Mouse (Mus musculus) hindbrain, embryonic 14.5 days (tissue): Measurements from ENCODE around the gene Ccl12. TPM values are rescaled to one million over a fixed set of nuclear protein-coding genes. Genes with fewer than 3 reads are reported as not detected.

ENCODE experiments used
- ATAC-seq: fragments of 200-750 bp; cut with Nextera tagmentation; 2 replicates; pipeline ENCODE4 v1.8.0; 2017; ENCODE audit warnings: moderate number of reproducible peaks, mild to moderate bottlenecking, moderate TSS enrichment, moderate library complexity; ENCODE audit not compliant: low FRiP score
- DNase-seq: peaks from one replicate; pipeline ENCODE4 v3.0.0-alpha.2; 2015; ENCODE audit warnings: low spot score
- H3K27ac ChIP-seq: fragments of 300-500 bp; sonication (generic); 2 replicates; pipeline ENCODE4 v1.5.1; 2014; ENCODE audit warnings: mild to moderate bottlenecking, moderate library complexity
- H3K27me3 ChIP-seq: fragments of 300-500 bp; sonication (generic); 2 replicates; pipeline ENCODE4 v1.6.1; 2014; ENCODE audit warnings: mild to moderate bottlenecking, low read length, mixed read lengths; ENCODE audit not compliant: control insufficient read depth, insufficient read depth
- H3K36me3 ChIP-seq: fragments of 300-500 bp; sonication (generic); replicated peaks from 2 replicates; pipeline ENCODE4 v1.6.1; 2014; ENCODE audit not compliant: control insufficient read depth, insufficient read depth
- H3K4me1 ChIP-seq: fragments of 300-500 bp; sonication (generic); replicated peaks from 2 replicates; pipeline ENCODE4 v1.6.1; 2014; ENCODE audit warnings: antibody characterized with exemption, low read length, mixed read lengths; ENCODE audit not compliant: control insufficient read depth, insufficient read depth
- H3K4me2 ChIP-seq: fragments of 300-500 bp; sonication (generic); replicated peaks from 2 replicates; pipeline ENCODE4 v1.6.1; 2014; ENCODE audit warnings: mild to moderate bottlenecking, moderate library complexity
- H3K4me3 ChIP-seq: fragments of 300-500 bp; sonication (generic); replicated peaks from 2 replicates; pipeline ENCODE4 v1.5.1; 2014; ENCODE audit warnings: mild to moderate bottlenecking, low read length
- H3K9ac ChIP-seq: fragments of 300-500 bp; sonication (generic); 2 replicates; pipeline ENCODE4 v1.6.1; 2014
- H3K9me3 ChIP-seq: fragments of 300-500 bp; sonication (generic); 2 replicates; pipeline ENCODE4 v1.6.1; 2016; ENCODE audit warnings: low read length; ENCODE audit not compliant: control insufficient read depth
- WGBS: fragments of 180-500 bp; shearing (Covaris S2); extraction: QIAGEN DNeasy Blood & Tissue Kit; methylation state at CpG from one replicate; pipeline ENCODE4 v1.1.7; 2014; 5-methylcytosine and 5-hydroxymethylcytosine counted together
- polyA plus RNA-seq: library from polyadenylated mRNA; unstranded; fragments of >200 nt; fragmentation: Nextera tagmentation; extraction: Ambion mirVana; gene quantifications from 2 replicates; pipeline ENCODE4 v1.2.1, GENCODE M21; 2014

The Ccl12 gene
- polyA plus RNA-seq, 1 experiment from 2014 or later = 3.1 TPM

DNA sequence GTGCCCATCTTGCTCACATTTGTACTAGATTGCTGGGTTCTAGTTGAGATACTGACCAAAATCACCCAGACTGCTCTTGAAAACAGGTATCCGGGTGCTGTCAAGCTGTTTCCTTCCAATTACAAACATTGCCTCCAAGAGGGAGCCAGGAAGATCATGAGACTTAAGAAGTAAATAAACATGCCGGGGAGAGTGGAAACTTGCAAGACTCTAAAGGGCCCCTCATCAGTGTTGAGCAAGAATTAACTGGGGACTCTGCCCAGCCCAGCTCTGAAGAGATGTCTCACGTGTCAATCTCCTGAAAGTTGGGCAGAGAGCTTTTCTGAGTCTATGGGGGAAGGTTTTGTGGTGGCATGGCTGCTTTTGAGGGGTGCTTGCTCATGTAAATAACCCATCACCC, 24.6 kb upstream of the Ccl12 start:
- H3K4me1 ChIP-seq = no peaks in the 10 kb centered on the region
- no peak overlapping the region for H3K4me2 ChIP-seq
- no peak overlapping the region for H3K27ac ChIP-seq
- H3K36me3 ChIP-seq = no peaks in the 10 kb centered on the region
- H3K9me3 ChIP-seq = no peaks in the 10 kb centered on the region
- 81% methylated on average over 3 of the region's 3 CpGs for WGBS
- H3K4me3 ChIP-seq = no peak overlapping the region
- no peaks in the 10 kb centered on the region for H3K27me3 ChIP-seq
- no peak overlapping the region for H3K9ac ChIP-seq
- ATAC-seq (no peak), DNase-seq (no peak)

DNA sequence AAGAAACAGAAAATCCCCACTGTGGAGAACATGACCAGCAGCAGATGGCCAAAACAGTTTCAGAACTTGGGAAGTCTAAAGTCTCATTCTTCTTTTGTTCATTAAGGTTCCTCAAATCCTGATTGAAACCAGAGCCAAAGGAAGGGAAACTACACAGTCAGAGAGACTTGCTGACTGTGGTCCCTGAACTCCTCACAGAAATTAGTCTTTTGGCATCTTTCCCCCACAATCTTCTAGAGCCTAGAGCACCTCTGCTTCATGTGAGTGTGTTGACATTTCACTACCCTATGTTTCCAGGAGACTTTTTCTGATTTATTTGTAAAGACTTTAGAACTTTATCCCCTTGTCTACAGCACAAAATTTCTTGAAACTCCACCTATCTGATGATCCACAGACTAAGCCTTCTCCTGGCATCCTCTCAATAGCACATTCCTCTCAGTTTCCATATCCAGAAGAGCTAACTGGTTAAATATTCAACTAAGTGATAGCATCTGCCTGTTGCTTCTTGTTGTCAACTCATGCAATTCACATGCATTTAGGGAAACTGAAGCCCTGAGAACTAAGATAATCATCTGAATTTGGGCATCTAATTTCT, 23.4 kb upstream of the Ccl12 start:
- Histone ChIP-seq H3K9me3 (no peaks in the 10 kb centered on the region), H3K27me3 (no peaks in the 10 kb centered on the region), H3K27ac (no peak overlapping the region), H3K4me1 (no peaks in the 10 kb centered on the region), H3K36me3 (no peaks in the 10 kb centered on the region), H3K4me2 (no peak overlapping the region), H3K4me3 (no peak overlapping the region), H3K9ac (no peak overlapping the region)
- DNase-seq = no peak
- no peak for ATAC-seq

DNA sequence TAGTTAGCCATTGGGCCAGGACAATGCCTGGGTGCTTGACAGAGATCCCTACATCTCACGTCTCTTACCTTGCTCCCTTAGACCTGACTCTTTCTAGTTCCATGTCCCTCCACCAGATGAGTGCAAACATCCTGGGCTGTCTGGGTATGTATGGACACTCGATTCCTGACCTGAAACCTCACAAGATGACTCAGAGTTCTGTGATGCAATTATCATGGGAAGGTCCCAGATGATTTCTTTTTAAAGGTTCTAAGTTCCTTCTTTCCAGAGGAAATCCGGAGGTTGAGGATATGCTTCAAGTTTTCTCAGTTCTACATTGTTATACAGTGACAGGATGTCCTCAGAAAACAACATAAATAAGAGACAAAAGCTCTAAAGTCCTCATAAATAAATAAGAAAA, 20.8 kb upstream of the Ccl12 start:
- no peak overlapping the region for H3K4me2 ChIP-seq
- H3K9me3 ChIP-seq = no peaks in the 10 kb centered on the region
- H3K9ac ChIP-seq = no peak overlapping the region
- no peaks in the 10 kb centered on the region for H3K4me1 ChIP-seq
- H3K27me3 ChIP-seq = no peaks in the 10 kb centered on the region
- H3K36me3 ChIP-seq = no peaks in the 10 kb centered on the region
- H3K4me3 ChIP-seq = no peak overlapping the region
- no peak for DNase-seq
- H3K27ac ChIP-seq = no peak overlapping the region
- WGBS = 78% methylated on average over 3 of the region's 3 CpGs
- ATAC-seq = no peak

DNA sequence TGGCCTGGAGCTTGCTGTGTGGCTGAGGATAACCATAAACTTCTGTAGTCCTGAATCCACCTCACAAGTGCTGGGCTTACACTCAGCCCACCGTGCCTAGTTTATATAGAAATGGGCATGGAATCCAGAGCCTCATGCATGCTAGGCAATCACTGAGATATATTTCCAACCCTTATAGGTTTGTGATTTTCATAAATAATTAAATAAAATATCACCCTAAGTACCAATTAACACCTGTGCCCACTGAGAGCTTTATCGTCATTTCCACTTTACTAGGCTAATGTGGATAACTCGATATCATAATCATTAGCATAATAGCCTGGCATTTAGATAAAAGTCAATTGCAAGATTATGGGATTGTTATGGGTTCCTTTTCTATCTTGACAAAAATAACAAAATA, 17.3 kb upstream of the Ccl12 start:
- 79% methylated on average over 3 of the region's 3 CpGs for WGBS

DNA sequence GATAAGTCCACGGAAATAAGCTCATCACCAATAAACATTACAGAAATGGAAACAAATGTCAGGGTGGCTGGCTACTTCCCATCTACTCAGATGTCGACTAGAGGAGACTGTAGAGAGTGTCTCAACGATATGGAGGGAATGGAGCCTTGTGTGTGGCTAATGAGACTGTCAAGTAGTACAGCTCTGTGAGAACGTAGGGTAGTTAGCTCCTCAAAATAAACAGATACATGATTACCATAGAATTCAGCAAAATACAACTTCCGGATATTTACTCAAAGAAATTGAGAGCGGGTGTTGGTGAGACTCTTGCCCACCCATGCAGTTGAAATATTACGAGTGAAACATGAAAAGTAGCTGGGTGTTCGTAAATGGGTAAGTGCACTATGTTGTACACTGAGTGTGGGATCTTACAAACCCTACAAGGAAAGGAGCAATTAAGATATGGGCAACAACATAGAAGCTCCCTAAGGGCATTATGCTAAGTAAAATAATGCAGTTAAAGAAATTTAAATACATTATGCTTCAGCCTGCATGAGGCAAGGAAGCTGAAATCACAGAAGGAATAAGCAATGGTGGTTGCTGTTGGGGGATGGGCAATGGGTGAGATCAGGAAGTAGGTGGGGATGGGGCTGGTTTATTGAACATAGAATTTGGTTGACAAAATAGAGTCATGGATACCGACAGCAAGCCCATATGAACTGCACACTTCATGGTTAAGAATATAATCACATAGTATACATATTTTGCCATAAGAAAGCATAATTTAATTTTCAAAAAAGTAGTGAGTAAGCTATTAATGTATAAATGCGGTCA, 1.9 kb upstream of the Ccl12 start:
- Histone ChIP-seq H3K4me3 (no peak overlapping the region), H3K4me1 (no peaks in the 10 kb centered on the region), H3K27me3 (no peaks in the 10 kb centered on the region), H3K36me3 (no peaks in the 10 kb centered on the region), H3K9ac (no peak overlapping the region), H3K9me3 (no peaks in the 10 kb centered on the region), H3K27ac (no peak overlapping the region), H3K4me2 (no peak overlapping the region)
- 91% methylated on average over 10 of the region's 10 CpGs for WGBS
- ATAC-seq = no peak
- DNase-seq = no peak

More for the DNA sequence above, 17.3 kb upstream of the Ccl12 start:
- Histone ChIP-seq H3K4me3 (no peak overlapping the region), H3K4me1 (no peaks in the 10 kb centered on the region), H3K27ac (no peak overlapping the region), H3K27me3 (no peaks in the 10 kb centered on the region), H3K9ac (no peak overlapping the region), H3K4me2 (no peak overlapping the region), H3K36me3 (no peaks in the 10 kb centered on the region), H3K9me3 (no peaks in the 10 kb centered on the region)
- no peak for DNase-seq
- no peak for ATAC-seq

DNA sequence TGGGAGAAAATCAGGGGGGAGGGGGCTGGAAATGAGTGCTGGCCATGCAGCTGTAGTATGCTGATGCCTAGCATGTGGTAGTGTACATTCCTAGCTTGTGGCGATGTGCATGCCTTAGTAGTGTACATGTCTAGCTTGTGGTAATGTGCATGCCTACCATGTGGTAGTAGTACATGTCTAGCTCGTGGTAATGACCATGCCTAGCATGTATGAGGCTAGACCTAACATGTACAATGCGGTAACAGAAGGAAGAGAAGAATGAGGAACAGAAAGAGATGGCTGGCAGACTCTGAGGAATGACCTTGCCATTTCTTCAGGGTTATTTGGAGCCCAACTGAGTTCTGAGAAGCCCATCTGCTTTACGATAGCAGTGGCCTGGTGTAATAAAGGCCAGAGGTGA, 558 bp upstream of the Ccl12 start:
- no peak overlapping the region for H3K27ac ChIP-seq
- ATAC-seq = no peak
- H3K4me3 ChIP-seq = no peak overlapping the region
- H3K36me3 ChIP-seq = no peaks in the 10 kb centered on the region
- H3K4me1 ChIP-seq = no peaks in the 10 kb centered on the region
- 80% methylated on average over 4 of the region's 4 CpGs for WGBS
- H3K9me3 ChIP-seq = no peaks in the 10 kb centered on the region
- H3K9ac ChIP-seq = no peak overlapping the region
- no peak for DNase-seq
- no peaks in the 10 kb centered on the region for H3K27me3 ChIP-seq
- H3K4me2 ChIP-seq = no peak overlapping the region

DNA sequence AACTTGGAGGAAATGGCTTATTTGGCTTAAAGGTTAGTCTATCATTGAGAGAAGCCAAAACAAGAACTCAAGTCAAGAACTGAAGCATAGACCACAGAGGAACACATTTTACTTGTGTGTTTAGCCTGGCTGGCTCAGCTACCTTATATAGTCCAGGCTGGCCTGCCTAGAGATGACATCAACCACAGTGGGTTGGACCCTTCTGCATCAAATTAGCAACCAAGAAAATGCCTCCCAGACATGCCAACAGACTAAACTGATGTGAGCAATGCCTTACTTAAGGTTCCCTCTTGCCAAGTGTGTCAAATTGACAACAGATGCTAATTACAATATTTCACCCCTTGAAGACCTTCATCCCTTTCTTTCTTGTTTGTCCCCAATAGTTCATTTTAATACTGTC, 8.0 kb downstream of the Ccl12 start:
- Histone ChIP-seq H3K36me3 (no peaks in the 10 kb centered on the region), H3K4me3 (no peak overlapping the region), H3K27ac (no peak overlapping the region), H3K4me1 (no peaks in the 10 kb centered on the region), H3K4me2 (no peak overlapping the region), H3K9me3 (no peaks in the 10 kb centered on the region), H3K27me3 (no peaks in the 10 kb centered on the region), H3K9ac (no peak overlapping the region)
- no peak for DNase-seq
- no peak for ATAC-seq

DNA sequence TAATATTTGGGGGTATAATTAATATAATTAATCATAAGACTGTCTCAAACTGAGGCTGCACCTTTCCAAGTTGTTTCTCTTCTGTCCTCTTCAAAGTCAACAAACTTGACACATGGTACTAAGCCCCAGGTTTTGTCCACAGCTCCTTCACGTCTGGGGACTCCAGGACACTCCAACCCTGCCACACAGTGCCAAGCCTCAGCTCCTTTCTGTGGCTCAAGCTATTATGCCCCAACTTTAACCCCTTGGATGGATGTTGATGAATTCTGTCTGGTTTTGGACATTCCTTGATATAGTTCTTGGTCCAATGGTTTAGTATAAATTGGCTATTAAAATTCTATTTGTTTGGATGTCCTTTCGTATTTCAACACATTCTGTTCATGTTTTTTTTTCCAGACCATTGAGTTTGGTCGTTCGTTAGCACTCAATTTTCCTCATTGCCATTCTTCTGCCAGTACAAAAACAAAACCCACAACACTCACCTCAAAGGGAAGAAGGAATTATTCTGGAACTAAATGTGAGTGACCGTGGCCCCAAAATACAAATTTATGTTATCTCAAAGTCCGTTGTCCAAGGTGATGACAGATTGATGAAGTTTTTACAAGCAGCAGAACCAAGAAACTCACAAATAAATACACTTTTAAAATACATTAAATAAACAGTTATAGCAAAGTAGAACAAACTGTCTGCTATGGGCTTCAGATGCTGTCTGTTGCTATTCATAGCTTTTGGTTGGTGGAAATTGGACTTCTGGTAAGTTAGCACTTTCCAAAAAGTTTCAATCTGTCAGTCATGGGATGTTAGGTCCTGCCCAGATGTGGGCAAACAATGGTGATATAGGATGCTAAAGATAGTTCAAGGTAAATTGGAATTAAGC, 9.0 kb downstream of the Ccl12 start:
- H3K9ac ChIP-seq = no peak overlapping the region
- H3K4me1 ChIP-seq = no peaks in the 10 kb centered on the region
- no peak for DNase-seq
- H3K9me3 ChIP-seq = no peaks in the 10 kb centered on the region
- 72% methylated on average over 6 of the region's 6 CpGs for WGBS
- H3K27ac ChIP-seq = no peak overlapping the region
- H3K27me3 ChIP-seq = no peaks in the 10 kb centered on the region
- no peak overlapping the region for H3K4me2 ChIP-seq
- no peaks in the 10 kb centered on the region for H3K36me3 ChIP-seq
- no peak overlapping the region for H3K4me3 ChIP-seq
- no peak for ATAC-seq

DNA sequence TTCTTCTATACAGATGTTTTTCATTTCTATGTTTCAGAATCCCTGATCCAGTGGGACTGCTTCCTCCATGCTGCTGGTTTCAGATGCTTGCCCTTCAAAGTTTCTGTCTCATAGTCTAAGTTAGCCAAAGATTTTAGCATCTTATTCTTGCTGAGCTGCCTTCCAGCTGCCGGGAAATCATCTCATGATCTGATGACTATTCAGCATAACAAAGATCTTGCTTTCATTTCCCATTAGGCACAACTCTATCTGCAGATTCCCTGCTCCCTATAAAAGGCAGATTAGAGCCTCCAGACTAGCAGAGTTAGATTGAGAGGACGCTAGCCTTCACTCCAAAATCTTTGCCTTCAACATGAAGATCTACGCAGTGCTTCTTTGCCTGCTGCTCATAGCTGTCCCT, 13.2 kb downstream of the Ccl12 start, which contains the start of gene Ccl8:
Gene Ccl8 (plus strand): TSS at position 301 of the 400 bp plus-strand sequence.
- 88% methylated on average over 3 of the region's 3 CpGs for WGBS
- no peak within 1 kb of the TSS for H3K4me2 ChIP-seq
- no peak within 1 kb of the TSS for H3K9ac ChIP-seq
- H3K9me3 ChIP-seq = no peaks in the 10 kb centered on the region
- H3K27ac ChIP-seq = no peak within 1 kb of the TSS
- DNase-seq (no peak), ATAC-seq (no peak)
- H3K4me3 ChIP-seq = no peak within 1 kb of the TSS
- no peaks in the 10 kb centered on the region for H3K36me3 ChIP-seq
- no peaks in the 10 kb centered on the region for H3K4me1 ChIP-seq
- no peaks in the 10 kb centered on the region for H3K27me3 ChIP-seq
